Mouse (Mus musculus): Measurements from ENCODE around the gene Tmem44. TPM values are rescaled to one million over a fixed set of nuclear protein-coding genes. Genes with fewer than 3 reads are reported as not detected.

Gene Tmem44
- polyA plus RNA-seq, 1 experiment: 0.01 TPM

DNA sequence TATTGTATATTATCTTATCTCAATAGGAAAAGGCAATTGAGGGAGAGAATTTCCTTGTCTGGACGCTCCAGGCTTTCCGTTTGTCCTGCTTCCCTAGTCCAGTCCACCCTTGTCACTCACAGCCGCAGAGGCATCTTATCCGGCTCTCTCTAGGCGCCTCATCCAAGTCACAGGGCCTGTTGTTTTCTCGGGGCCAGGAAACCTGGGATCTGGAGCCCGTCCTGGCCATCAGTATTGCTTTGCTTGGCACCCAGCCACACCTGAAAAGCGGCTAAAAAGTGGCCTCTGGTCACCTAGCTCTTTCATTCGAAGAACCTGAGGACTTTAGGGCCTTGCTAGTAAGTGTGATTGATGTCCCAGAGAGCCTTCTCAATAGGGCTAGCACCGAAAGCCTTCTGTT lies 43.5 kb downstream of the Tmem44 start:
- no peak overlapping the region for H3K4me3 ChIP-seq (replicated peaks)
- no peaks in the 10 kb centered on the region for H3K9me3 ChIP-seq (ENCODE audit: control insufficient read depth, low read length)
- TF ChIP-seq GATA1 (IDR thresholded peaks at IDR 0.05; ENCODE audit: low read length): no peak
- no peak for TF ChIP-seq TAL1 (IDR thresholded peaks at IDR 0.05; ENCODE audit: low read length)
- H3K36me3 ChIP-seq (ENCODE audit: control insufficient read depth): no peaks in the 10 kb centered on the region
- H3K4me1 ChIP-seq (ENCODE audit: control insufficient read depth): peaks cover 59% of the 10 kb centered on the region
- H3K27me3 ChIP-seq (ENCODE audit: control insufficient read depth): no peaks in the 10 kb centered on the region

DNA sequence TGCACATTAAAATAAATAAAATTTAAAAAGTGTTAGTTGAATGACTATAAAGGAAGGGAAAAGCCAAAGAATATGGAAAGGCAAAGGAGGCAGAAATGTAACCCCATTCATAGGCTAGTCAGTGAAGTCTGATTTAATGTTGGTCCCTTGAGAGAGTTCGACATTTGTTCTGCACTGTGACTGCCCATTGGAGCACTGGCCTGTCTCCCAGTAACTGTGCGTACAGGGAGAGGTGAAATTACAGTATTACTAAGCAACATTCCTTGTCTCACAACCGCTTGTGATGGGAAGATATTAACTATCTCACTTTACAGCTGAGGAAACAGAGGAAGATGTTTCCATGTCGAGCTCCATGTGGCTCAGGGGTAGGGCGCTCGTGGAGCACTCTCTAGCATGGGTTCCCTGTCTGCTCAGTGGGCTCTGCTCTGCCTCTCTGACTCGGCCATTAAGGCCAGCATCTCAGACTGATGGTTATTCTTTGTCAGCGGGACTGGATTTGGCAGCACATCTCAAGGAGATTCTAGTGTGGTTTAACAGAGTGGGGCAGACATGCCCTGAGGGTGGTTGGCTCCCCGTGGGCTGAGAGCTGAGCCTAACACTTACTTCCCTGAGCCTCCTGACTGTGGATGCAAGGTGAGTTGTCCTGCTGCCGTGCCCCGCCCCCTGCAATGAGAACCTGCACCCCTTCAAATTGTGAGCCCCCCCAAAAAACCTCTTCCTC lies 45.2 kb downstream of the Tmem44 start:
- peaks cover 59% of the 10 kb centered on the region for H3K4me1 ChIP-seq (ENCODE audit: control insufficient read depth)
- H3K36me3 ChIP-seq (ENCODE audit: control insufficient read depth): no peaks in the 10 kb centered on the region
- TF ChIP-seq TAL1 (IDR thresholded peaks at IDR 0.05; ENCODE audit: low read length) (no peak), GATA1 (IDR thresholded peaks at IDR 0.05; ENCODE audit: low read length) (no peak)
- no peak overlapping the region for H3K4me3 ChIP-seq (replicated peaks)
- H3K27me3 ChIP-seq (ENCODE audit: control insufficient read depth): no peaks in the 10 kb centered on the region
- H3K9me3 ChIP-seq (ENCODE audit: control insufficient read depth, low read length): no peaks in the 10 kb centered on the region

DNA sequence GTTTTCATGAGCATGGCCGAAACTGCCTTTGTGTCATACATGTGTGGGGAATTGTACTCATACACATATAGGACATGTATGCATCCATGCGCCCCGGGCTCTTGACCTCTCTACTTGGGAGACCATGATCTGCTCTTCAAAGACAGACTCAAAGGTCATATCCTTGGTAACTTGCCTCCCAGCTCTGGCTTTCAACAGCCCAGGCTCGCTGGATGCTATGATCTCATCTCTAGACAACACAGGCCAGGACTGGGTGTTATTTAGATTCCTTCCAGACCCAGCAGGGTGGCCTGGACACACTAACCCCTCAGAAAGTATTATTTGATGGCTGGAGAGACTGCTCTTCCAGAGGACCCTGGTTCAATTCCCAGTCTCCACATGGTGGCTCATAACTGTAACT lies 45.8 kb downstream of the Tmem44 start:
- Histone ChIP-seq H3K9me3 (ENCODE audit: control insufficient read depth, low read length) (no peaks in the 10 kb centered on the region), H3K36me3 (ENCODE audit: control insufficient read depth) (no peaks in the 10 kb centered on the region), H3K4me1 (ENCODE audit: control insufficient read depth) (peaks cover 53% of the 10 kb centered on the region), H3K27me3 (ENCODE audit: control insufficient read depth) (no peaks in the 10 kb centered on the region), H3K4me3 (replicated peaks) (no peak overlapping the region)
- no peak for TF ChIP-seq TAL1 (IDR thresholded peaks at IDR 0.05; ENCODE audit: low read length)
- TF ChIP-seq GATA1 (IDR thresholded peaks at IDR 0.05; ENCODE audit: low read length): no peak

DNA sequence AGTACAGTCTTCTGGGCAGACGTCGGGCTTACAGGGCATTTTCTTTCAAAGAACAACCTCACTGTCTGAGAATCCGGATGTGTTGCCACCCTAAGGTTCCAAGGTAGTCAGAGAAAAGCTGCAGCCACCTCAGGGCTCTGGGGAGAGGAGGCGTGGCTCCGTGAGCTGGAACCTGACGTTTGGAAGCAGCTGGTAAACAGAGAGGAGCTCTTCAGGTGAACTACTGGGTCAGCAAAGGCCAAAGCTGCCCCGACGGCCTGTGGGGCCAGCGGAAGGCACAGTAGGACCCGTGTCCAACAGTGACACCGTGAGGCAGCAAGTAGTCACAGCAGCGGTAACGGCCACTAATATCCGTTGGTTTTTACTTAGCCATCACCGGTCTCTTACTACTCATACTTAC lies 46.7 kb downstream of the Tmem44 start:
- Histone ChIP-seq H3K4me1 (ENCODE audit: control insufficient read depth) (peaks cover 44% of the 10 kb centered on the region), H3K4me3 (replicated peaks) (no peak overlapping the region), H3K27me3 (ENCODE audit: control insufficient read depth) (no peaks in the 10 kb centered on the region), H3K9me3 (ENCODE audit: control insufficient read depth, low read length) (no peaks in the 10 kb centered on the region), H3K36me3 (ENCODE audit: control insufficient read depth) (no peaks in the 10 kb centered on the region)
- no peak for TF ChIP-seq GATA1 (IDR thresholded peaks at IDR 0.05; ENCODE audit: low read length)
- TF ChIP-seq TAL1 (IDR thresholded peaks at IDR 0.05; ENCODE audit: low read length): no peak

DNA sequence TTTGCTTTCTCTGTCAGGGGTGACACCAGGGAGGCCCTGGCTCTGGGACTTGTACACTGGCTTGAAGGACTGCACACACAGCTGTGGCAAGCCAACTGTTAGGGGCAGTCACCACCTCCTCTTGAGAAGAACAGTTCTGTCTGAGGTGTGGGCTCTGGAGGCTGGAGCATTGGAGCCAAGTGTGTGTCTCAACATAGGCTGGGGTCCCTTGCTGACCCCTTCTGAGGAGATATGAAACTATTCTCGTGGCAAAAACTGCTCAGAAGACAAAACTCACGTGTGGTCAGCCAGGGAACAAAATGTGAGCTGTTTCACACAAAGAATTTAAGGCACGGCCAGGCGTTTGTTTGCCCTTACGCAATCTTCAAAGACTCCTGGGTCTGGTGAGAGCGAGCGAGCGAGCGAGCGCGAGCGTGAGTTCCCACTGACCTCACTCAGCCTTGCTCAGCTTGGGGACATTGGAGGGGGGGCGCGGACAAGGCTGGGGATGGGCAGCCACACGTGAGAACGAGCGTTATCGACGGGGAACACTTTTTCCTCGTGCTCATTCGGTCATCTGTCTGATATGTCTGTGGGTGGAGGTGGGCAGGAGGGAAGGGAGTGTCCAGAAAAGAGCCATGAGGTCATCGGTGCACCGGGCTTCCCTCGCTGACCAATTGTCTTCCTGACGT lies 48.3 kb downstream of the Tmem44 start:
- peak overlapping the region; percentile 44 for H3K4me3 ChIP-seq (replicated peaks)
- TF ChIP-seq TAL1 (IDR thresholded peaks at IDR 0.05; ENCODE audit: low read length): no peak
- TF ChIP-seq GATA1 (IDR thresholded peaks at IDR 0.05; ENCODE audit: low read length): no peak
- no peaks in the 10 kb centered on the region for H3K27me3 ChIP-seq (ENCODE audit: control insufficient read depth)
- H3K4me1 ChIP-seq (ENCODE audit: control insufficient read depth): peaks cover 39% of the 10 kb centered on the region
- no peaks in the 10 kb centered on the region for H3K36me3 ChIP-seq (ENCODE audit: control insufficient read depth)
- H3K9me3 ChIP-seq (ENCODE audit: control insufficient read depth, low read length): no peaks in the 10 kb centered on the region

DNA sequence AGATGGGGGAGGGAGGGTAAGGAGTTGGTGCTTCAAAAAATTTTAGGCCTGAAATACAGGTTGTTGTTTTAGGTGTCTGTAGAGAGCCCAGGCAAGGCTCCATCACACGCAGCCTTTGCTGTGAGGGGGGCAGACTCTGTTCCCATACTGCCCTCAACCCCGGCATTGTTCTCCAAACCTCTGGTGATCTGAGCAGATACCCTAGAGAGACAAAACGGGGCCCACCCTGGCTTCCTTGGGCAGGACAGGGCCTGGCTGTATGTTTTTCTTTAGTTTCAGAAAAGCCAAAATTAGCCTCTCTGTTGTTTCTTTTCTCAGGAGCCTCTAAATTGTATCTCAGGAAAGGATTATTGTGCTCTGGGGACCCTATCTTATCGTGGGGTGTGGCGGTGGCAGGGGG lies 49.0 kb downstream of the Tmem44 start:
- TF ChIP-seq TAL1 (IDR thresholded peaks at IDR 0.05; ENCODE audit: low read length): no peak
- TF ChIP-seq GATA1 (IDR thresholded peaks at IDR 0.05; ENCODE audit: low read length): no peak
- peaks cover 39% of the 10 kb centered on the region for H3K4me1 ChIP-seq (ENCODE audit: control insufficient read depth)
- H3K4me3 ChIP-seq (replicated peaks): no peak overlapping the region
- H3K27me3 ChIP-seq (ENCODE audit: control insufficient read depth): no peaks in the 10 kb centered on the region
- H3K9me3 ChIP-seq (ENCODE audit: control insufficient read depth, low read length): no peaks in the 10 kb centered on the region
- no peaks in the 10 kb centered on the region for H3K36me3 ChIP-seq (ENCODE audit: control insufficient read depth)

DNA sequence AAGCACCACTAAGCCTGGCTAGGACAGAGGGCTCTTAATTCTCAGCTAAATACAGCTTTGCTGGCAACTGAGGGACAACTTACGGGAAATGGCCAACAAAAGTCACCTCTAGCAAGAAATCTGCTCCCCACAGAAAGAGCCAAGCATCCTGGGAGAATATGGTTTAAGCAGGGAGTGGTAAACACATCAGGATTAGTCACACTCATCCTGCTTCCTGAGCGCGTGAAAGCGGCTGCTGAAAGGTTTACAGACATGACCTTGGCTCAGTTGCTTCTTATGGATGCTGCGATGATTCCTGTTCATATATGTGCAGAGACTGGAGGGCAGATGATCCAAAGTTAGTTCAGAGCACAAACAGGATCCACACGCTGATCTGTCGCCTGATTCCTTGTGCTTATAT lies 50.4 kb downstream of the Tmem44 start:
- TF ChIP-seq GATA1 (IDR thresholded peaks at IDR 0.05; ENCODE audit: low read length) (no peak), TAL1 (IDR thresholded peaks at IDR 0.05; ENCODE audit: low read length) (no peak)
- Histone ChIP-seq H3K36me3 (ENCODE audit: control insufficient read depth) (no peaks in the 10 kb centered on the region), H3K9me3 (ENCODE audit: control insufficient read depth, low read length) (no peaks in the 10 kb centered on the region), H3K4me1 (ENCODE audit: control insufficient read depth) (peaks cover 33% of the 10 kb centered on the region), H3K27me3 (ENCODE audit: control insufficient read depth) (no peaks in the 10 kb centered on the region), H3K4me3 (replicated peaks) (no peak overlapping the region)

DNA sequence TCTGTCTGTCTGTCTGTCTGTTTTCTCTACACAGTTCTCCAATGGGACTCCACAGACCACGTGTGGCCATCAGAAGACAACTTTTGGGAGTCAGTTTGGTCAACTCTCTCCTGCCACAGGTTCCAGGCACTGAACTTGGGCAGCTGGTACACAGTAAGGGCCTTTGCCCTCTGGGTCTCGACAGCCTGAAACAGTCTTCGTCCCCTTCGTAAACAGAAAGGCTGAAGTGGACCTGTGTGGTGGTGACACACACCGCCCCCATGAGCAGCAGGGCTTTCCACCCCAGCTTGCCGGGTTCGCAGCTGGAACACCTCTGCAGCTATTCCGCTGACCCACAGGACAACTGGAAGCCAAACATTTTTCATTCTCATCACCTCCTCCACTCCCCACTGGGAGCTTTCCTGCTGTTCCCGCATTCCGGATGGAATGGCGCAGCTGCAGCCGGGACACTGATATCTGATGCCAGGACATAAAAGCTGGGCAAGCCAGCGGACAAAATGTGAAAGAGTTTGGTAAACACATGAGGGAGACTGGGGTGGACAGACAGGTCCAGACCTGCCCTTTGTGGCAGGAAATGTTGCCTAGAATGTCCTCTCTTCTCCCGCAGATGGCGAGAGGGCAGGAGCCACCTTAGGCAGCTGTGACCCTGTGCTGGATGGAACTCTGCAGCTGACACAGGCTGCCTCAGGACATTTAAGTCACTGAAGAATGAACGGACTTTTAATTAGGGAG lies 51.4 kb downstream of the Tmem44 start:
- H3K4me3 ChIP-seq (replicated peaks): no peak overlapping the region
- no peaks in the 10 kb centered on the region for H3K36me3 ChIP-seq (ENCODE audit: control insufficient read depth)
- H3K27me3 ChIP-seq (ENCODE audit: control insufficient read depth): peaks cover 2% of the 10 kb centered on the region; the same call in 1 of the 2 replicates
- no peak for TF ChIP-seq GATA1 (IDR thresholded peaks at IDR 0.05; ENCODE audit: low read length)
- no peak for TF ChIP-seq TAL1 (IDR thresholded peaks at IDR 0.05; ENCODE audit: low read length)
- no peaks in the 10 kb centered on the region for H3K9me3 ChIP-seq (ENCODE audit: control insufficient read depth, low read length)
- peaks cover 31% of the 10 kb centered on the region for H3K4me1 ChIP-seq (ENCODE audit: control insufficient read depth)

DNA sequence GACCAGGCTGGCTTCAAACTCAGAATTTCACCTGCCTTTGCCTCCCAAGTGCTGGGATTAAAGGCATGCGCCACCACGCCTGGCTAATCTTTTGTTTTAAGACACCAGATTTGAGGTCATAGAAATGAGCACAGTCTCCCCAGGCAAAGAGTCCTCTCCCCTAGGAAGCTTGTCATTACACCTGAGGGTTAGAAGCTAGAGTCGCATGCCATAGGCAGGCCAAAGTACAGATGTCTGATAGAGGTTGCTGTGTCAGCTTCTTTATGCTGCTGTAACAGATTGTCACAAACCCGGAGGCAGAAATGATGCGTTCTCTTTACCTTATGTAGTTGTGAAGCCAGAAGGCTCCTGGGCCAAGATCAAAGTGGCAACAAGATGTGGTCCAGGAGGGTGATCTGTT lies 53.3 kb downstream of the Tmem44 start:
- Histone ChIP-seq H3K4me3 (replicated peaks) (no peak overlapping the region), H3K9me3 (ENCODE audit: control insufficient read depth, low read length) (no peaks in the 10 kb centered on the region), H3K27me3 (ENCODE audit: control insufficient read depth) (peaks cover 2% of the 10 kb centered on the region; the same call in 1 of the 2 replicates), H3K4me1 (ENCODE audit: control insufficient read depth) (peaks cover 13% of the 10 kb centered on the region), H3K36me3 (ENCODE audit: control insufficient read depth) (no peaks in the 10 kb centered on the region)
- TF ChIP-seq TAL1 (IDR thresholded peaks at IDR 0.05; ENCODE audit: low read length): no peak
- TF ChIP-seq GATA1 (IDR thresholded peaks at IDR 0.05; ENCODE audit: low read length): no peak
